Mouse (Mus musculus) heart, postnatal 0 days (tissue): ENCODE measurements at regions not wholly inside any gene's neighbourhood (a gene's known extent, or its start where the extent isn't known, plus 50 kb on each side); places are given as distances from the start of the nearest gene placed in this dataset.

Experiments
- ATAC-seq: fragments of 200-750 bp; cut with Nextera tagmentation; 2 replicates; pipeline ENCODE4 v1.8.0; 2017; ENCODE audit warnings: low read depth, moderate number of reproducible peaks, moderate library complexity; ENCODE audit not compliant: insufficient read depth
- DNase-seq: peaks from one replicate; pipeline ENCODE4 v3.0.0-alpha.2; 2016; ENCODE audit warnings: low spot score
- H3K27ac ChIP-seq: fragments of 300-500 bp; sonication (generic); 2 replicates; pipeline ENCODE4 v1.5.1; 2014; ENCODE audit warnings: low read depth, mild to moderate bottlenecking
- H3K27me3 ChIP-seq: fragments of 300-500 bp; sonication (generic); 2 replicates; pipeline ENCODE4 v1.6.1; 2014; ENCODE audit warnings: low read length, mixed read lengths; ENCODE audit not compliant: control insufficient read depth, insufficient read depth
- H3K36me3 ChIP-seq: fragments of 300-500 bp; sonication (generic); replicated peaks from 2 replicates; pipeline ENCODE4 v1.6.1; 2014; ENCODE audit warnings: low read length, mixed read lengths; ENCODE audit not compliant: control insufficient read depth, insufficient read depth
- H3K4me1 ChIP-seq: fragments of 300-500 bp; sonication (generic); 2 replicates; pipeline ENCODE4 v1.6.1; 2014; ENCODE audit warnings: antibody characterized with exemption; ENCODE audit not compliant: control insufficient read depth, insufficient read depth
- H3K4me2 ChIP-seq: fragments of 300-500 bp; sonication (generic); 2 replicates; pipeline ENCODE4 v1.6.1; 2014; ENCODE audit warnings: low read depth, mild to moderate bottlenecking, low read length, moderate library complexity
- H3K4me3 ChIP-seq: fragments of 300-500 bp; sonication (generic); 2 replicates; pipeline ENCODE4 v1.5.1; 2014; ENCODE audit warnings: low read depth, low read length
- H3K9ac ChIP-seq: fragments of 300-500 bp; sonication (generic); replicated peaks from 2 replicates; pipeline ENCODE4 v1.6.1; 2014; ENCODE audit warnings: low read depth, low read length, mixed read lengths
- H3K9me3 ChIP-seq: fragments of 300-500 bp; sonication (generic); replicated peaks from 2 replicates; pipeline ENCODE4 v1.6.1; 2016; ENCODE audit warnings: low read length; ENCODE audit not compliant: control insufficient read depth
- CTCF ChIP-seq: IDR thresholded peaks from 2 replicates; pipeline ENCODE4 v1.5.1; 2016; ENCODE audit warnings: antibody characterized with exemption, control low read depth, low read depth
- EP300 ChIP-seq: IDR thresholded peaks from 2 replicates; pipeline ENCODE4 v1.6.1; 2016; ENCODE audit warnings: antibody characterized with exemption, low read depth
- WGBS: fragments of 180-500 bp; shearing (Covaris S2); extraction: QIAGEN DNeasy Blood & Tissue Kit; methylation state at CpG from one replicate; pipeline ENCODE4 v1.1.7; 2014; 5-methylcytosine and 5-hydroxymethylcytosine counted together

GRCm38 (mm10) chr10:68864606-68865378, 141.3 kb downstream of the Tmem26 start:
- Histone ChIP-seq H3K36me3 (no peaks in the 10 kb centered on the region), H3K9me3 (no peaks in the 10 kb centered on the region), H3K27ac (no peak overlapping the region), H3K4me2 (no peak overlapping the region), H3K4me1 (no peaks in the 10 kb centered on the region), H3K4me3 (no peak overlapping the region), H3K27me3 (no peaks in the 10 kb centered on the region), H3K9ac (no peak overlapping the region)
- TF ChIP-seq CTCF, result no peak
- TF ChIP-seq EP300, result no peak
- no peak for DNase-seq
- WGBS, result 56% methylated on average over 8 of the region's 8 CpGs
- ATAC-seq, result no peak

GRCm38 (mm10) chr10:68865776-68866175, 142.3 kb downstream of the Tmem26 start:
- no peak for TF ChIP-seq EP300
- no peak for TF ChIP-seq CTCF
- ATAC-seq, result no peak
- Histone ChIP-seq H3K4me2 (no peak overlapping the region), H3K4me1 (no peaks in the 10 kb centered on the region), H3K4me3 (no peak overlapping the region), H3K27me3 (no peaks in the 10 kb centered on the region), H3K9me3 (no peaks in the 10 kb centered on the region), H3K9ac (no peak overlapping the region), H3K27ac (no peak overlapping the region), H3K36me3 (no peaks in the 10 kb centered on the region)
- WGBS, result 70% methylated on average over 5 of the region's 5 CpGs
- no peak for DNase-seq

DNA sequence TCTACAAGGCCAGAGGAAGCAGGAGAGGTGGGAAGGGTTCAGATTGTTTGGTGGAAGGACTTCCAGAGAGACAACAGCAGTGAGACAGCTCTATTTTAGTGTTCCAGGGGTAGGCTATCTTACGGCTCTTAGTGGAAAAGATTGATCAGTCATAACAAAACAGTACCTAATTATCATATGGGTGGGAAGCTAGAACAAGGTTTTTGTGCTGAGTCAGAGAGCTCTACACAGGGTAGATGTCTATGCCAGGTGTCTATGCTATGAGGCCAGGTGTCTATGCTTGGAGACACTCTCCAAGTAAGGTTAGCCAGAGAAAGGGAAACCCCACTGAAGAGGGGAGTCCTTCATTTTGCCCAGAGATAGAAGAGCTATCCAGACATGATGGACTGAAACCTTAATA, 143.9 kb downstream of the Tmem26 start:
- H3K27me3 ChIP-seq, result no peaks in the 10 kb centered on the region
- no peak overlapping the region for H3K9ac ChIP-seq
- H3K4me3 ChIP-seq, result no peak overlapping the region
- H3K36me3 ChIP-seq, result no peaks in the 10 kb centered on the region
- H3K9me3 ChIP-seq, result no peaks in the 10 kb centered on the region
- ATAC-seq, result no peak
- TF ChIP-seq EP300 (no peak), CTCF (no peak)
- no peak overlapping the region for H3K27ac ChIP-seq
- H3K4me2 ChIP-seq, result no peak overlapping the region
- DNase-seq, result no peak
- H3K4me1 ChIP-seq, result no peaks in the 10 kb centered on the region
- 94% methylated on average over 1 of the region's 1 CpGs for WGBS

DNA sequence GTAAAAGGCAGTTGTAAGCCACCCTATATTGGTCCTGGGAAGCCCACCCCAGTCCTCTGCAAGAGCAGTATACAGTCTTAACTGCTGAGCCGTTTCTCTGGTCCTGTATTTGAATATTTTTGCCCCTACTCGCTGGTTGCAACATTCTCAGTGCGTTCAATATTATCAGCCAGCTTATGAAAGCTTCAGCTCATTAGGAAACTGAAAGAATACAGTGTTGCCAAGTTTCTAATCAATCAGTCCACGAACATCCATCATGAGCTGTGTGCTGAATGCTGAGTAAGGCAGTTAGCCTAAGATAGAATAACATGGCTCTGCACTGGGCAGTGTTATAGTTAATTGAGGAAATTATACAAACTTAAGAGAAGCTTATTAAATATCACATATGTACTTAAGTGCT, 148.7 kb downstream of the Tmem26 start:
- H3K9ac ChIP-seq, result no peak overlapping the region
- WGBS, result 55% methylated on average over 4 of the region's 4 CpGs
- no peak for TF ChIP-seq EP300
- TF ChIP-seq CTCF, result no peak
- H3K4me3 ChIP-seq, result no peak overlapping the region
- no peaks in the 10 kb centered on the region for H3K27me3 ChIP-seq
- no peak for DNase-seq
- no peaks in the 10 kb centered on the region for H3K36me3 ChIP-seq
- no peak for ATAC-seq
- H3K4me1 ChIP-seq, result no peaks in the 10 kb centered on the region
- no peak overlapping the region for H3K4me2 ChIP-seq
- no peaks in the 10 kb centered on the region for H3K9me3 ChIP-seq
- no peak overlapping the region for H3K27ac ChIP-seq

- Histone ChIP-seq H3K27ac (no peak overlapping the region), H3K36me3 (no peaks in the 10 kb centered on the region), H3K9me3 (no peaks in the 10 kb centered on the region), H3K4me2 (no peak overlapping the region), H3K4me3 (no peak overlapping the region), H3K27me3 (no peaks in the 10 kb centered on the region), H3K4me1 (no peaks in the 10 kb centered on the region), H3K9ac (no peak overlapping the region)
- no peak for TF ChIP-seq EP300
- no peak for TF ChIP-seq CTCF
- DNase-seq (no peak), ATAC-seq (no peak)
- 81% methylated on average over 5 of the region's 5 CpGs for WGBS
Measured at GRCm38 (mm10) chr10:68875641-68876040, 152.2 kb downstream of the Tmem26 start.
